ENCODE assay signal across 10 mouse cellular contexts in the genomic region with DNA sequence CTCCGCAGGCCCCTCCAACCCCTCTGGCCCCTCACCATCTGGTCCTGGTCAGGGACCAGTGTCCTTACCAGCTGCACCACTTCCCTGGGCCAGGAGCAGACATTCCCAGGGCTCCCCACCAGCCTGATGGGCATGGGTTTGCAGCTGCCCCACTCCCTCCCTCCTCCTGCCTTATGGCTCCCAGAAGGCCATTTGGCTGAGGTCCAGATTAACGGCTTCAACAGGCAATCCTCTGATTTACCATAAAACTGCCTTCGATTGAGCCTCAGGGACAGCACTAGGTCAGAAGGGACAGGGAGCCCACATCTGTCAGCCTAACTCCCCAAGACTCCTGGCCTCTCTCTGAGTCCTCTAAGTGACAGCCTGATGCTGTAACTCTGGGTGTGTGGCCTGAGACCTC.
DNase-seq lines count a peak whose midpoint lies in the region; ATAC-seq lines count a peak whose summit lies in the region.
"Had no signal": no experiment of that assay in that cellular context is flagged by ENCODE, and none has a peak within 500 bp of the region (broad histone marks: within the 10 kb centered on the region; RNA-seq: fewer than 3 reads in every experiment).

No protein-coding gene starts in this region.

- H3K27me3 ChIP-seq in forebrain, embryonic 16.5 days (replicated peaks; ENCODE audit: control insufficient read depth, insufficient read depth, low read length) = 0 out of 2 replicates have a peak, but pooled peaks cover 2% of the 10 kb centered on the region
- peaks cover 16% of the 10 kb centered on the region; the same call in 1 of the 2 replicates for H3K27me3 ChIP-seq in midbrain, embryonic 13.5 days

- no peak overlapping the region for H3K9ac ChIP-seq in forebrain, embryonic 16.5 days (replicated peaks; ENCODE audit: low read depth, low read length)
- no peak overlapping the region for H3K9ac ChIP-seq in midbrain, embryonic 13.5 days (replicated peaks)

- ATAC-seq in forebrain, embryonic 16.5 days = peak; percentile 49; the same call in 1 of the 2 replicates
- peak; percentile 83 for ATAC-seq in midbrain, embryonic 13.5 days

- H3K4me1 ChIP-seq in forebrain, embryonic 16.5 days (replicated peaks; ENCODE audit: control insufficient read depth, insufficient read depth, low read length) = peaks cover 7% of the 10 kb centered on the region
- peaks cover 25% of the 10 kb centered on the region for H3K4me1 ChIP-seq in midbrain, embryonic 13.5 days (replicated peaks)

- no peak overlapping the region for H3K4me2 ChIP-seq in forebrain, embryonic 16.5 days (ENCODE audit: low read length)
- no peak overlapping the region for H3K4me2 ChIP-seq in midbrain, embryonic 13.5 days (replicated peaks)

- WGBS in forebrain, embryonic 16.5 days = 10% methylated on average over 3 of the region's 3 CpGs
- WGBS in midbrain, embryonic 13.5 days = 19% methylated on average over 3 of the region's 3 CpGs

- H3K9me3 ChIP-seq in forebrain, embryonic 16.5 days (ENCODE audit: control insufficient read depth, low read length) = no peaks in the 10 kb centered on the region
- no peaks in the 10 kb centered on the region for H3K9me3 ChIP-seq in midbrain, embryonic 13.5 days

- H3K4me3 ChIP-seq in forebrain, embryonic 16.5 days (replicated peaks; ENCODE audit: low read length) = no peak overlapping the region
- no peak overlapping the region for H3K4me3 ChIP-seq in midbrain, embryonic 13.5 days (replicated peaks)

- DNase-seq in gastrocnemius, postnatal 10 days = peak; percentile 27
- DNase-seq in gastrocnemius, postnatal 25 days = no peak
- DNase-seq in MN1 (ENCODE audit: low spot score) = peak; percentile 81
- DNase-seq in lung, adult 18-20 months = no peak
- DNase-seq in B cell, adult 2 months = no peak
- DNase-seq in adrenal gland, postnatal 25 days = no peak
- DNase-seq: kidney, postnatal 25 days; thymus, adult 2 months had no signal

- no peak overlapping the region for H3K27ac ChIP-seq in forebrain, embryonic 16.5 days (ENCODE audit: low read length)
- H3K27ac ChIP-seq in midbrain, embryonic 13.5 days = peak overlapping the region; percentile 49

- H3K36me3 ChIP-seq in forebrain, embryonic 16.5 days (ENCODE audit: control insufficient read depth, insufficient read depth) = no peaks in the 10 kb centered on the region
- no peaks in the 10 kb centered on the region for H3K36me3 ChIP-seq in midbrain, embryonic 13.5 days

Comparison
In these comparisons a context has a peak if more than half of its experiments do, and no peak if none do; other contexts are left out.
1. DNase-seq: peak in gastrocnemius, postnatal 10 days (single experiment) and MN1 (single experiment); none in gastrocnemius, postnatal 25 days (single experiment), lung, adult 18-20 months (0 of 2), B cell, adult 2 months (0 of 2) and adrenal gland, postnatal 25 days (single experiment).